Mouse (Mus musculus): ENCODE measurements around the gene Armc3. TPM values are rescaled to one million over a fixed set of nuclear protein-coding genes. Genes with fewer than 3 reads are reported as not detected.

The Armc3 gene
- polyA plus RNA-seq, 1 experiment from 2014 or later = 0.26 TPM

GRCm38 (mm10) chr2:19199366-19199853 is 308 bp downstream of the Armc3 start:
- Histone ChIP-seq H3K9me3 (ENCODE audit: low read depth, low read length) (no peaks in the 10 kb centered on the region), H3K4me2 (peak overlapping the region; percentile 66), H3K4me3 (ENCODE audit: low read depth, low read length) (peak overlapping the region; percentile 40), H3K4me1 (ENCODE audit: insufficient read depth) (peaks cover 11% of the 10 kb centered on the region; the same call in 1 of the 2 replicates), H3K27me3 (ENCODE audit: insufficient read depth, low read length) (no peaks in the 10 kb centered on the region), H3K27ac (ENCODE audit: low read depth) (no peak overlapping the region), H3K36me3 (ENCODE audit: insufficient read depth) (no peaks in the 10 kb centered on the region), H3K9ac (peak overlapping the region; percentile 50)
- WGBS = 27% methylated on average over 13 of the region's 13 CpGs
- DNase-seq (no peak), ATAC-seq (ENCODE audit: insufficient read depth) (peak; percentile 53; the same call in 1 of the 2 replicates)
- no peak for TF ChIP-seq CTCF (IDR thresholded peaks at IDR 0.05; ENCODE audit: low read depth)

DNA sequence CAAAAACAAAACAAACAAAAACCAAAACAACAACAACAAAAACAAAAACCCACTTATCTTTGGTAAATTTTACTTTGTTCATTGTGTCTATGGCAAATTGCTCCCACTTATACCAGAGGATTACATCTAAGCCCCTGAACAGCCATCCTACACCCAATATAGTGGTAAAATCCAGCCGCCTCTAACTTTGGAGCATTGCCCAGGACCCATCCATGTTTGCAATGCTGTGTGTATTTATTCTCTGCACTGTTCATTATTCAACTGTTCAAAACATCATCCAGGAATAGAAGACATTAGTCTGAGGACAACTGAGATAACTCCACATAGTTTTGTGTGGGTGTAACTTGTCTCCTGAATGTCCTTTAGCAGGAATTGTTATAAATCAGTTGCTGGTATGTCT is 1.0 kb downstream of the Armc3 start:
- TF ChIP-seq CTCF (IDR thresholded peaks at IDR 0.05; ENCODE audit: low read depth) = no peak
- H3K9ac ChIP-seq = no peak overlapping the region
- ATAC-seq (ENCODE audit: insufficient read depth) (0 out of 2 replicates have a peak, but pooled peaks have one; percentile 28), DNase-seq (peak; percentile 81)
- H3K4me1 ChIP-seq (ENCODE audit: insufficient read depth) = peaks cover 11% of the 10 kb centered on the region; the same call in 1 of the 2 replicates
- H3K36me3 ChIP-seq (ENCODE audit: insufficient read depth) = no peaks in the 10 kb centered on the region
- H3K9me3 ChIP-seq (ENCODE audit: low read depth, low read length) = no peaks in the 10 kb centered on the region
- no peak overlapping the region for H3K4me2 ChIP-seq
- WGBS = 45% methylated on average over 1 of the region's 1 CpGs
- no peaks in the 10 kb centered on the region for H3K27me3 ChIP-seq (ENCODE audit: insufficient read depth, low read length)
- no peak overlapping the region for H3K4me3 ChIP-seq (ENCODE audit: low read depth, low read length)
- H3K27ac ChIP-seq (ENCODE audit: low read depth) = no peak overlapping the region

GRCm38 (mm10) chr2:19201682-19202081 is 2.6 kb downstream of the Armc3 start:
- ATAC-seq (ENCODE audit: insufficient read depth) = peak; percentile 74; the same call in 1 of the 2 replicates

DNA sequence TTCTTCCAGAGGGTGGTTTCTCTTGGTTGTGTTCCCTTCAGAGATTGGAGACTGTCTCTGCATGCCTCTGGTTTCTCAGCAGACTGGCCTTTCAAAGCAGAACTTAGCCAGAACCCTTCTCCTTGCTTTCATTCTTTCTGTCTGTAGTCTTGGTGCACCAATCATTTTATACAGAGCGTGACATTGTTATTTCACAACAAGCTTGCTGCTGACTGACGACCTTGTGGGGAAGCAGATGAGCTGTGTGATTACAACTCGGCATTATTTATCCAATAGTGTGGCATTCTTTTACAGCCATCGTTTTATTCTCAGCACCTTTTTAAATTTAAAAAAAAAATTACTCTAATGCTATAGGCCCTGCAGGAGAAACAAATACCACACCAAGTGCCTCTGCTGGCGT is 35.2 kb downstream of the Armc3 start:
- H3K4me1 ChIP-seq (ENCODE audit: insufficient read depth) = no peaks in the 10 kb centered on the region

More at GRCm38 (mm10) chr2:19201682-19202081, 2.6 kb downstream of the Armc3 start:
- no peak overlapping the region for H3K4me3 ChIP-seq (ENCODE audit: low read depth, low read length)
- H3K27ac ChIP-seq (ENCODE audit: low read depth) = no peak overlapping the region
- DNase-seq = peak; percentile 85
- no peaks in the 10 kb centered on the region for H3K27me3 ChIP-seq (ENCODE audit: insufficient read depth, low read length)
- no peaks in the 10 kb centered on the region for H3K9me3 ChIP-seq (ENCODE audit: low read depth, low read length)
- no peaks in the 10 kb centered on the region for H3K36me3 ChIP-seq (ENCODE audit: insufficient read depth)
- H3K4me1 ChIP-seq (ENCODE audit: insufficient read depth) = peaks cover 11% of the 10 kb centered on the region; the same call in 1 of the 2 replicates
- no peak overlapping the region for H3K9ac ChIP-seq
- no peak for TF ChIP-seq CTCF (IDR thresholded peaks at IDR 0.05; ENCODE audit: low read depth)
- WGBS = 33% methylated on average over 2 of the region's 2 CpGs
- H3K4me2 ChIP-seq = no peak overlapping the region

DNA sequence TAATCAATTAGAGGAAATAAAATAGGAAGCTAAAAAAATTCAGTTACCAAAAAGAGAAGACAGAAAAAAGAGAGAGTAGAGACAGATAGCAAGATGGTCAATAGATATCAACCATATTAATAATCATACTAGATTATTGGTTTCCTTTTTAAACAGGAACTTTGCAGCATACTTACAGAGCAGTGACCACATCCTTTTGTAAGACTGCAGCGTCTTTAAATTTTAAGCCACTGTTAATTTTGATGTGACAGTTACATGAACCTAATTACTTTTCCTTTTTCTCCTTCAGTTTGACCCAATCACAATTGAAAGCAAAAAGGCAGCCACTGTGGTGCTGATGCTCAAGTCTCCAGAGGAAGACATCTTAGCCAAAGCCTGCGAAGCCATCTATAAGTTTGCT is 36.1 kb downstream of the Armc3 start:
- no peak overlapping the region for H3K4me2 ChIP-seq
- H3K27me3 ChIP-seq (ENCODE audit: insufficient read depth, low read length) = no peaks in the 10 kb centered on the region
- H3K4me1 ChIP-seq (ENCODE audit: insufficient read depth) = no peaks in the 10 kb centered on the region
- WGBS = 83% methylated on average over 2 of the region's 2 CpGs
- H3K4me3 ChIP-seq (ENCODE audit: low read depth, low read length) = no peak overlapping the region
- H3K9ac ChIP-seq = no peak overlapping the region
- no peaks in the 10 kb centered on the region for H3K9me3 ChIP-seq (ENCODE audit: low read depth, low read length)
- no peak for DNase-seq
- TF ChIP-seq CTCF (IDR thresholded peaks at IDR 0.05; ENCODE audit: low read depth) = no peak
- H3K36me3 ChIP-seq (ENCODE audit: insufficient read depth) = no peaks in the 10 kb centered on the region
- no peak overlapping the region for H3K27ac ChIP-seq (ENCODE audit: low read depth)
- no peak for ATAC-seq (ENCODE audit: insufficient read depth)

More for the DNA sequence above, 35.2 kb downstream of the Armc3 start:
- Histone ChIP-seq H3K27me3 (ENCODE audit: insufficient read depth, low read length) (no peaks in the 10 kb centered on the region), H3K9me3 (ENCODE audit: low read depth, low read length) (no peaks in the 10 kb centered on the region), H3K27ac (ENCODE audit: low read depth) (no peak overlapping the region), H3K9ac (no peak overlapping the region), H3K4me3 (ENCODE audit: low read depth, low read length) (no peak overlapping the region), H3K36me3 (ENCODE audit: insufficient read depth) (no peaks in the 10 kb centered on the region), H3K4me2 (no peak overlapping the region)
- WGBS = 69% methylated on average over 5 of the region's 5 CpGs
- ATAC-seq (ENCODE audit: insufficient read depth) (no peak), DNase-seq (no peak)
- TF ChIP-seq CTCF (IDR thresholded peaks at IDR 0.05; ENCODE audit: low read depth) = no peak

DNA sequence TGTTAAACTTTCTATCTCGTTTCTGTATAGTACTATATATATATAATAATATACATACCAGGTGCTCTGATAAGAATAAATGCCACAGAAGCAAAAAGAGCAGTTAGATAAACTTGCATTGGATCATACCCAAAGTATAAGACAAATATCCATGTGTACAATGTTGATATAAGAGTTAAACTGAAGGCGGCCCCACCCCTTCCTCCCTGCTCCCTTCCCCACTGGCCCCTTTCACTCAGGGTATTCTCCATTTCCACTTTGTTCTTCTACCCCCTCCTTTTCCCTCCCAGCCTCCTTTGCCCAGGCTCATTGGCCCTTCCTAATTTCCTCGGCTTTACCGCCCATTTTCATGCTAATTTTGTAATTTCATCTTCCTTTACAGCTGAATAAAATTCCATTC is 36.5 kb downstream of the Armc3 start:
- 67% methylated on average over 4 of the region's 4 CpGs for WGBS
- no peak overlapping the region for H3K27ac ChIP-seq (ENCODE audit: low read depth)
- no peak overlapping the region for H3K9ac ChIP-seq
- no peaks in the 10 kb centered on the region for H3K4me1 ChIP-seq (ENCODE audit: insufficient read depth)
- no peaks in the 10 kb centered on the region for H3K9me3 ChIP-seq (ENCODE audit: low read depth, low read length)
- no peak overlapping the region for H3K4me2 ChIP-seq
- no peak for TF ChIP-seq CTCF (IDR thresholded peaks at IDR 0.05; ENCODE audit: low read depth)
- H3K4me3 ChIP-seq (ENCODE audit: low read depth, low read length) = no peak overlapping the region
- H3K27me3 ChIP-seq (ENCODE audit: insufficient read depth, low read length) = no peaks in the 10 kb centered on the region
- ATAC-seq (ENCODE audit: insufficient read depth) = no peak
- no peak for DNase-seq
- H3K36me3 ChIP-seq (ENCODE audit: insufficient read depth) = no peaks in the 10 kb centered on the region

DNA sequence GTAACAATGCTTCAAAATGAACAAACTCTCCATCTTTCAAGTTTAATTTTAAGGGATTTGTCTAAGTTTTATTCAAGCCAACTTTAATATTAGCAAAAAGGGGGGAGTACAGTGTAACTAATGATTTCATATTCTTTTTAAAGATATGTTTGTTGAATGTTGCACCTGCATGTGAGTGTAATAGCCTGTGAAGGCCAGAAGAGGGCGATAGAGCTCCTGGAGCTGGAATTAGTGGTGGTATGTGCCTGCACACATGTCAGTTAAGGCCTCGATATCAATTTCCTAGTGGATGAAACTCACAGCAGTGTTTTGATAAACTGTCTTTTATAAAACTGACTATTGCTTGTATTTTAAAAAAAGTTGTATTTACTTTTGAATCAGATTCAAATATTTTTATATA is 39.7 kb downstream of the Armc3 start:
- WGBS = 56% methylated on average over 2 of the region's 2 CpGs
- no peak overlapping the region for H3K4me3 ChIP-seq (ENCODE audit: low read depth, low read length)

More for the DNA sequence above, 39.7 kb downstream of the Armc3 start:
- ATAC-seq (ENCODE audit: insufficient read depth) (no peak), DNase-seq (no peak)
- peak; percentile 43 for TF ChIP-seq CTCF (IDR thresholded peaks at IDR 0.05; ENCODE audit: low read depth)
- Histone ChIP-seq H3K9me3 (ENCODE audit: low read depth, low read length) (no peaks in the 10 kb centered on the region), H3K4me2 (no peak overlapping the region), H3K27me3 (ENCODE audit: insufficient read depth, low read length) (no peaks in the 10 kb centered on the region), H3K9ac (no peak overlapping the region), H3K4me1 (ENCODE audit: insufficient read depth) (no peaks in the 10 kb centered on the region), H3K36me3 (ENCODE audit: insufficient read depth) (no peaks in the 10 kb centered on the region), H3K27ac (ENCODE audit: low read depth) (no peak overlapping the region)
